Mouse (Mus musculus) right cerebral cortex, adult 2 months (tissue): ENCODE results near the gene Zc2hc1c.

Source experiments
- DNase-seq, 2 experiments: peaks; one replicate each; pipeline ENCODE4 v3.0.0; 2021 to 2022; ENCODE audit warnings: low spot score in 2 of 2

Zc2hc1c gene

DNA sequence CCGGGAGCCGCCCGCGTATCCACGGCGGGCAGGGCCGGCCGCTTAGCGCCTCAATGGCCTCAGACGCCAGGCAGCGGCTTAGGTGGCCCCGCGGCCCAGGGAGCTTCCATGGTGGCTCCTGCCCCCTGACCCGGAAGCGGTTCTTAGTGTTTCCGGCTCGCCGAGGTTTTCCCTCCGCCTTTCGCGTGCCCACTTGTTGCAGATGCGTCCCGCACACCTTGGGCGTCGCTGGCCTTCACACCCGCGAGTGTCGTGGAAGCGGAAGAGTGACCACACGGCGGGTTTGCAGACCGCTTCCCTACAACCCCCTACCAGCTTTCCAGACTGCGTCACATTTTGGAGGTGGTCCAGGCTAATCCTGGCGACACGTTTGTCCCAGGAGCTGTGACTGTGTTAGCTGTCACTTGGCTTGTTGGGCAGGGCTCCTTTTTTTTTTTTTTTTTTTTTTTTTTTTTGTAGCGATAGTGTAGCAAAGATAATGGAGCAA is 50.9 kb downstream of the Zc2hc1c start, which contains the start of gene Nek9:
Gene Nek9, minus strand, starts transcription at position 120 of the 487 bp plus-strand sequence.
- DNase-seq, result peak; percentile 96 to 97

DNA sequence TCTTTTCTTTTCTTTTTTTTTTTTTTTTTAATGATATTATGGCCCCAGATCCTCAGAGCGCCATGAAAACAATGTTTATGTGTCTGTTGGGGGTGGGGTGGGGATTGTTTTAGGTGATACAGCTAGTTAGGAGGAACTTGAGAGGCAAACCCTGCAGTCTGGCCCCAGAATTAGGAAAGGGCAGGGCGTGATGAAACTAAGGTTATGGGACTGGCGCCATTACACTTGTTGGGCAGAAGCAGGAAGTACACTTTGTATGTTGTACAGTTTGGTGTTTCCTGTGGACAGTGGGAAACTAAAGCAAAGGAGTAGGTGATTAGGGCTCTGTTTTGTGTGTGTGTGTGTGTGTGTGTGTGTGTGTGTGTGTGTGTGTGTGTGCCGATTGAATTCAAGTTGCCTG is 51.6 kb downstream of the Zc2hc1c start:
- no peak for DNase-seq

DNA sequence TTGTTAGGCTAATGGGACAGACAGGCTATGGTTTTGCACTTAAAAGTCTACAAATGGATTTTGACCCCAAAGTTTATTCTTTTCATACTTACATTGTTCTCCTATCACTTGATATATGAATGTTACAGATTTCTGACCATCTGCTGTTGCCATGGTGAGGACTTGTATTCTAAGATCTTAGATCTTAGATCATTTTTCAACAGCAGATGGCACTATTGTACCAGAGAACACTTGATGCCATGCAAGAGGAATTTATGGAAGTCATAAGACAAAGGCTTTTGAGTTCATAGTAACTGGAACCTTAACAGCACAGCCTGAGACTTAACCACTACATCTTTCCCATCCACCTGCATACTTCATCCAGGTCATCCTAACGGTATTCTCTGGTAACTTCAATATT is 52.7 kb downstream of the Zc2hc1c start:
- peak in 1 of 2 experiments; percentile 30 for DNase-seq

DNA sequence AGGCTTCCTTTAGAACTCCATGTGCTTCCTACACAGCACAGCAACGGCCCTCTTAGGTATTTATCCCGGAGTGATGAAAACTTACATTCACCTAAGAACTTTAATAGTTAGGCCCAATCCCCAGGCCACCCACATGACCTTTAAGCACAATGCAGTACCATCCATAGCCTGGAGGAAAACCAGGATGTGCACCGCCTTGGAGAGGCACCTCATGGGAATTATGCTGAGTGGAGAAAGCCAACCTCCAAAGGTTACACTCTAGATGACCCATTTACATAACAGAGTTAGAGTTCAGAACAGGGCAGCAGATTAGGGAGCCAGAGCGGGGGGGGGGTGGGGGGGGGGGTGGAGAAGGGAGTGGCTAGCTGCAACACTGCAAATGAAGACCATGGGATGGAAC is 53.9 kb downstream of the Zc2hc1c start:
- no peak for DNase-seq

DNA sequence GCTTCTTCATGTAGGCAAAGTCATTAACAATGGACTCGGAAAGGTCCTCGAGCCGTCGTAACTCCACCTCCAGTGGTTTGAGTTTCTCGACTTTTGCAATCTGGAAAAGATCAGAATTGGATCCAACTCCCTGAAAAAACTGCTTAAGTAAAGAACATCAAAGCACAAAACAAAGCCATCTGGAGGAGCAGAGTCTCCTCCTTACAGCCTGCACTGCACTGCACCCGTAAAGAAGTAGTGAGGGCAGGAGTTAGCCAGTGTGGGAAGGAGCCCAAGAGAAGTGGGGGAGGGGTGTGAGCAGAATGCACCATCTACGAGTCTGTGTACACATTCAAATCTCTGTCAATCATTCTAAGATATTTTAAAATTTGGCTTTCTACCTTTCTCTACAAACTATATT is 55.9 kb downstream of the Zc2hc1c start:
- no peak for DNase-seq

DNA sequence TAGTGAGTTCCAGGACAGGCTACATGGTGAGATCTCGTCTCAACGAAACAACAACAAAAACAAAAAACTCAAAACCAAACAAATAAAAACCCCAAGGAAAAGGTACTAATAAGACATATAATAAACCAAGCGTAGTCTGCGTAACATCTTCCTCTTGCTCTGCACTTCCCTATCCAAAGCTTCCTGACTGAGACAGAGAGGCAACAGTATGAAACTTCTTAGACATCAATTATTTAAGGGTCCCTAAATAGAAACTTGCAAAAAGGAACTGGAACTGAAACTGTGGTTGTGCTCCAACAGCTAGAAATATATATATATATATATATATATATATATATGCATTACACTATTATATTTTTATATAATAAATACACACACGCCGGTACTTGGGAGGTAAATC is 57.2 kb downstream of the Zc2hc1c start:
- no peak for DNase-seq

DNA sequence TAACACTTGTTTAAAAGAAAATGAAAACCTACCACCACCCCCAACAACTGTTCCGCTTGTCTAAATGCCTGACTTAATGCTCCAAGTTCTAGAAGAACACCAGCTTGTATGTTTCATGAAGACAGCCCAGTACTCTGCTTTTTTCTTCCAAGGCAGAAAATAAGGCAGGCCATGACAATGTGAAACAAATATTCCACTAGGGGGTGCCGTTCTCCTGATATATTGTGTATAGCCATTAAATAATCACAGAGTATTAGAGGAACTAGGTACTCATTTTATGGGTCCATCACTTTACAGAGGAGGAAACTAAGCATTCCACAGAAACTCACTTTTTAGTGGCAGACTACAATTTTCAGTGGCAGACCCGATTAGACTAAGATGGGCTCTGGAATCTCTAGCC is 58.0 kb downstream of the Zc2hc1c start:
- peak; percentile 54 to 69 for DNase-seq

DNA sequence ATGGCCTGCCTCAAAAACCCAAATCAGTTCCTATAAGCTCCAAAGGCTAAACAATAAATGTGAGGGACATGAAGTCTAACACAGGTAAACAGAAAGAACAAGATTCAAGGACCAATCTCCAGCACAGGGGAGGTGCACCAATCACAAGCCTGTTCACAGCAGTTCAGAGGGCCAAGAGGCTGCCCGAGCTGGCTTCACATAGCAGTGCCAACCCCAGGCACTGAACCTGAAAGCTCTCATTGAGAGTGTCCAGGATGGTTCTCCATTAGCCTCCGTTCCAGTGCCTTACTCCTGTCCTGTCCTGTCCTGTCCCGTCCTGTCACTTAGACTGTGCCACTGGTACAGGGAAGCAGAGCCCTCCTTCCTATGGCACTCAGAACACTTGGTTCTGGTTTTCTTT is 58.8 kb downstream of the Zc2hc1c start:
- no peak for DNase-seq

DNA sequence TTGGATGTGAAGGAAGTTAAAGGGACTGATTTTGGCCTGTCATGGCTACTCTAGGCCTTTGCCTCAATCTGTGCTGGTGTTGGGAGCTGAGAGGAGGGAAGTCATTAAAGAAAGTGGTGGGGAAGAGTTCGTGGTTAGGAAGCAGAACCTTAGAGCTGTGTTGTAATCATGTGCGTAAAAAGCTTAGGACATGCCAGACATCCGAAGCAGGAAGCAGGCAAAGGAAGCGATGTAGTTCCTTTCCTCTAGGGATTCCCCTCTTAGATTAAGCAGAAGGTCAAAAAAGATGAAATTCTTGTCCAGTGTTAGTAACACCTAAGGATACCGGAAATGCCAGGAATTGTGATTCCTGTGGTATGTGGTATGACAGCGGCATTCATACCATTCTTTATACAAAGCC is 59.9 kb downstream of the Zc2hc1c start:
- no peak for DNase-seq
